Mouse (Mus musculus): ENCODE measurements around the gene Ankfn1. TPM values are rescaled to one million over a fixed set of nuclear protein-coding genes. Genes with fewer than 3 reads are reported as not detected.

Gene Ankfn1
- polyA plus RNA-seq, 1 experiment from 2014 or later, result 2.8 TPM

DNA sequence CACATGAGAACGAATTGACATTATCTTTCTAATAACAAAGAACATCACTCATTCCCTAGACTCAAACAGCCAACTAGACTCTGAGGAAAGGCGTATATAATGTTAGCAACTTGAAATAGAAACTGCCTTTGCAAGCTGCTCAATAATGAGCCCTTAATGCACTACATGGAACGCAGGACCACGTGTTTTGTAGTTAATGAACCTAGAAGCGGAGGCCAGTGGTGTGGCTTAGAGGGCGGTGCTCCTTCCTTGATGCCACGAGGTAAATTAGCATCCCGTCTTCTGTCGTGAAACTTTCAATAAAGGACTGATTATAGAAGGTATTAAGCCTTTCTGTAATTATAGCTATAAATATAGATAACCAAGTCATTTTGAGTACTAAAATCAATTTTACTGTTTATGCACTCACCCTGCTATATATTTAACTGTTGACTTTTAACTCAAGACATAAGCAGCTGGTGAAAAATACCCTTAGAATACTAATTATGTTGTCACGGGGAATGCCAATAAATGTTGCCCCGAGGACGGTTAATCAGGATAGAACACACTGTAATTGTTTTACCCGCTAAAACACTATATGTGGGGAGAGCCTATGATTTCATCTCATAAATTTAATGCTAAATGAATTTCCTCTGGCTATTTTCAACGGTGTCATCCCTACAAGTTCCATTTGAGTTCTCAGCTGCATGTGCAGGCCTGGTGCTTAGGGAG, 112.1 kb downstream of the Ankfn1 start:
- H3K27me3 ChIP-seq (ENCODE audit: poor library complexity, severe bottlenecking), result no peaks in the 10 kb centered on the region
- DNase-seq (ENCODE audit: extremely low spot score, low spot score), result no peak
- no peaks in the 10 kb centered on the region for H3K36me3 ChIP-seq (replicated peaks)
- H3K4me1 ChIP-seq, result no peaks in the 10 kb centered on the region; the same call in 1 of the 2 replicates
- H3K4me3 ChIP-seq, result no peak overlapping the region
- no peaks in the 10 kb centered on the region for H3K9me3 ChIP-seq
- whole genome bisulfite sequencing, result 89% methylated on average over 14 of the region's 14 CpGs
- no peak overlapping the region for H3K27ac ChIP-seq

DNA sequence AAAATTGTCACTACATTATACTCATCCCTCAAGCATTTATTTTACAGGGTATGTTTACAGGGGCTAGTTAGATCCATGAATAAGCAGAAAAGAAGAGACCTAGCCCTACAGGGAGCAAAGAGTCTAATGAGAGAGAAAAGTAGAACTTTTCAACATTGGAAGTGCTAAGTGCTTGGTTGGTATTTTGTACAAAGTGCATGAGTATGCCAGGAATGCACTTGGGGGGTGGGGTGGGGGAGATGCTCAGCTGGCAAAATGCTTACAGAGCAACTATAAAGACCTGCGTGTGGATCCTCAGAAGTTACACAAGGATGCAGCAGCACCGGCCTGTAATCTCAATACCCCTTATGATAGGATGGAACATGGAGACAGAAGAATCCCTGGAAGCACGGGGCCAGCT, 118.4 kb downstream of the Ankfn1 start:
- Histone ChIP-seq H3K9me3 (no peaks in the 10 kb centered on the region), H3K36me3 (replicated peaks) (no peaks in the 10 kb centered on the region), H3K4me1 (no peaks in the 10 kb centered on the region), H3K27ac (no peak overlapping the region), H3K27me3 (ENCODE audit: poor library complexity, severe bottlenecking) (no peaks in the 10 kb centered on the region), H3K4me3 (no peak overlapping the region)
- WGBS, result 91% methylated on average over 3 of the region's 3 CpGs
- no peak for DNase-seq (ENCODE audit: extremely low spot score, low spot score)

DNA sequence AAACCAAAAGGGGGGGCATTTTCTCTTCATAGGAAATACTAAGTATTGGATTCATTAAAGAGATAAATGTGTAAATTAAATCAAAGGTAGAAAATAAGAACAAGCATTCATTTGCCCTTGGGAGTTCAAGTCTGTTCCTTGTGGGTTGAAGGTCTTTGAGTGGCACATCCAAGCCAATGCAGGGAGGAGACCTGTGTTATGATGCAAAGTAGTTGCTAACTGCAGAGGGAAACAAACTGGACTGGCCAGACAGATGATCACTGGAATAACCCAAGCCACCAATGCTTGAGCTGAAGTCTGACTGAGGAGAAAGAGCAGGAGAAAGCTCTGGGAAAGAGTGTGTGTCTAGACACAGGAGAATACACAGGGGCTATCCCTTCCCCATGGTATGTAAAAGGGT, 120.9 kb downstream of the Ankfn1 start:
- no peak overlapping the region for H3K4me3 ChIP-seq
- no peak for DNase-seq (ENCODE audit: extremely low spot score, low spot score)
- H3K27me3 ChIP-seq (ENCODE audit: poor library complexity, severe bottlenecking), result no peaks in the 10 kb centered on the region
- H3K27ac ChIP-seq, result no peak overlapping the region
- no peaks in the 10 kb centered on the region for H3K4me1 ChIP-seq
- no peaks in the 10 kb centered on the region for H3K9me3 ChIP-seq
- H3K36me3 ChIP-seq (replicated peaks), result no peaks in the 10 kb centered on the region

- Histone ChIP-seq H3K27me3 (ENCODE audit: poor library complexity, severe bottlenecking) (no peaks in the 10 kb centered on the region), H3K27ac (0 out of 2 replicates have a peak overlapping the region, but pooled peaks have one; percentile 20), H3K36me3 (replicated peaks) (no peaks in the 10 kb centered on the region), H3K4me1 (peaks cover 16% of the 10 kb centered on the region), H3K4me3 (no peak overlapping the region), H3K9me3 (no peaks in the 10 kb centered on the region)
- 66% methylated on average over 1 of the region's 1 CpGs for WGBS
- DNase-seq (ENCODE audit: extremely low spot score, low spot score), result no peak
Measured at GRCm38 (mm10) chr11:89635740-89636139, 141.7 kb downstream of the Ankfn1 start.

GRCm38 (mm10) chr11:89631315-89631714, 146.1 kb downstream of the Ankfn1 start:
- no peak for DNase-seq (ENCODE audit: extremely low spot score, low spot score)
- 87% methylated on average over 2 of the region's 2 CpGs for WGBS
- peaks cover 21% of the 10 kb centered on the region for H3K4me1 ChIP-seq
- H3K9me3 ChIP-seq, result no peaks in the 10 kb centered on the region
- no peak overlapping the region for H3K4me3 ChIP-seq
- no peaks in the 10 kb centered on the region for H3K36me3 ChIP-seq (replicated peaks)
- peaks cover 33% of the 10 kb centered on the region for H3K27me3 ChIP-seq (ENCODE audit: poor library complexity, severe bottlenecking)
- H3K27ac ChIP-seq, result no peak overlapping the region

GRCm38 (mm10) chr11:89628562-89628961, 148.9 kb downstream of the Ankfn1 start:
- WGBS, result 90% methylated on average over 6 of the region's 6 CpGs
- no peak overlapping the region for H3K27ac ChIP-seq
- H3K4me3 ChIP-seq, result no peak overlapping the region
- peaks cover 27% of the 10 kb centered on the region for H3K4me1 ChIP-seq
- peaks cover 40% of the 10 kb centered on the region for H3K27me3 ChIP-seq (ENCODE audit: poor library complexity, severe bottlenecking)
- no peak for DNase-seq (ENCODE audit: extremely low spot score, low spot score)
- H3K36me3 ChIP-seq (replicated peaks), result no peaks in the 10 kb centered on the region
- H3K9me3 ChIP-seq, result no peaks in the 10 kb centered on the region

DNA sequence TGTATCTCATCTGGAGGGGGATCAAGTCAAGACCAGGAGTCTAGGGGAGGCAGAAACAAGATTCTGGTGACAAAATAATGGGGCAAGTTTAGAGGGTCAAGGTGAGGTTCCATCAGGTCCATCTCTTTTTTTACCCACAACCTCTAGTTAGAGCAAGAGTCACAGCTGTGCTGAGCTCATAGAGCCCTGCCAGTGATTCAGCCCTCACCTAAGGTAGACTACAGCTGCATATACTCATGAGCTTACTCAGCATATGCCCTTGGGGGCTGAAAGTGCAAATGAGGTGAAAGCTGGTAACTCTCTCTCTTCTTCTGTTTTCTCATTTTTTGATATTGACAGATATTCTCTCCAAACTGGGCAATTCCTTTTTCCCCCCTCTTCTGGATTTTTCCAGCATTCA, 150.2 kb downstream of the Ankfn1 start:
- Histone ChIP-seq H3K27me3 (ENCODE audit: poor library complexity, severe bottlenecking) (peaks cover 42% of the 10 kb centered on the region), H3K4me3 (no peak overlapping the region), H3K4me1 (peaks cover 35% of the 10 kb centered on the region), H3K9me3 (no peaks in the 10 kb centered on the region), H3K27ac (no peak overlapping the region), H3K36me3 (replicated peaks) (no peaks in the 10 kb centered on the region)
- no peak for DNase-seq (ENCODE audit: extremely low spot score, low spot score)

GRCm38 (mm10) chr11:89623698-89624445, 153.6 kb downstream of the Ankfn1 start:
- H3K27ac ChIP-seq, result peak overlapping the region; percentile 58
- peaks cover 35% of the 10 kb centered on the region for H3K27me3 ChIP-seq (ENCODE audit: poor library complexity, severe bottlenecking)
- no peaks in the 10 kb centered on the region for H3K36me3 ChIP-seq (replicated peaks)
- H3K4me3 ChIP-seq, result no peak overlapping the region
- no peaks in the 10 kb centered on the region for H3K9me3 ChIP-seq
- DNase-seq (ENCODE audit: extremely low spot score, low spot score), result no peak
- peaks cover 46% of the 10 kb centered on the region for H3K4me1 ChIP-seq
- 59% methylated on average over 13 of the region's 13 CpGs for WGBS

DNA sequence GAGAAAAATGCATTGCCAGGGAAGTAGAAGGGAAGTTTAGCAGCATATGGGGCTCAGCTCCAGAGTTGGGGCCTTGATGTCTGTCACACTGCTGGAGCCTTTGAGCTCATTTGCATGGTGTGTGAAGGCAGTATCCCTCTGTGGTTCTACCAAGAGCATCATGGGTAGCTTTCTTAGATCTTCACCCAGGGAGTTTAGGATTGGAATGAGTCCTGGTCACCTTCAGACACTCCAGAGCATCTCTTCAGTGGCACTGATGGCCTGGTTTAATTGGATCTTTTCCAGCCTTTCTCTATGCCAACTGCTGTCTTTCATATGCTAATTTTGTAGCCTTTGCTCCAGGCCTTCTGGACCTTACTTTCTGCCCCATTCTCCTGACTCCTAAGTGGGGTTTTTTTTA, 157.5 kb downstream of the Ankfn1 start:
- DNase-seq (ENCODE audit: extremely low spot score, low spot score), result no peak
- Histone ChIP-seq H3K4me1 (peaks cover 32% of the 10 kb centered on the region), H3K36me3 (replicated peaks) (no peaks in the 10 kb centered on the region), H3K27ac (no peak overlapping the region), H3K4me3 (no peak overlapping the region), H3K9me3 (no peaks in the 10 kb centered on the region), H3K27me3 (ENCODE audit: poor library complexity, severe bottlenecking) (peaks cover 13% of the 10 kb centered on the region)

GRCm38 (mm10) chr11:89615806-89616205, 161.6 kb downstream of the Ankfn1 start:
- 90% methylated on average over 2 of the region's 2 CpGs for WGBS
- no peaks in the 10 kb centered on the region for H3K36me3 ChIP-seq (replicated peaks)

GRCm38 (mm10) chr11:89611596-89611995, 165.9 kb downstream of the Ankfn1 start:
- WGBS, result 64% methylated on average over 3 of the region's 3 CpGs
- no peak for DNase-seq (ENCODE audit: extremely low spot score, low spot score)

More at GRCm38 (mm10) chr11:89615806-89616205, 161.6 kb downstream of the Ankfn1 start:
- Histone ChIP-seq H3K27ac (no peak overlapping the region), H3K9me3 (no peaks in the 10 kb centered on the region), H3K27me3 (ENCODE audit: poor library complexity, severe bottlenecking) (no peaks in the 10 kb centered on the region), H3K4me3 (no peak overlapping the region), H3K4me1 (peaks cover 19% of the 10 kb centered on the region)
- DNase-seq (ENCODE audit: extremely low spot score, low spot score), result no peak

DNA sequence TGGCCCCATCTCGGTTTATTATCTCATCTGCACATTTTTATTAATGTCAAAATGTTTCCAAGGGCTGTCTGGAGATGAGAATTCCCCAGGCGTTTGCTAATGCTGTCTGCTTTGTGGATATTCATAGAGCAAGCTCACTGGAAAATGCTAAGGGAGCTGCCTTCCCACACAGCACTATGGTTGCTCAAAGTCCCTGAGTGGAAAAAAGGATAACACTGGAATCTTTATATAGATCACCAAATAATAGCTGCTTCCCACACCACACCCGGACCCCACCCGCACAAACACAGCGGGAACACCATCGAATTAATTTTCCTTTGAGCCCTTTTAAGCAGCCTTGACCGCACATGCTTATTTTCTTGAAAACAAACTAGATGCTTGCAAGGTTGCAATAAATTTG, 169.4 kb downstream of the Ankfn1 start:
- H3K4me1 ChIP-seq, result peaks cover 21% of the 10 kb centered on the region
- no peak overlapping the region for H3K4me3 ChIP-seq
- no peaks in the 10 kb centered on the region for H3K36me3 ChIP-seq (replicated peaks)
- H3K27me3 ChIP-seq (ENCODE audit: poor library complexity, severe bottlenecking), result peaks cover 6% of the 10 kb centered on the region; the same call in 1 of the 2 replicates
- WGBS, result 83% methylated on average over 7 of the region's 7 CpGs
- no peak for DNase-seq (ENCODE audit: extremely low spot score, low spot score)
- H3K9me3 ChIP-seq, result no peaks in the 10 kb centered on the region
- H3K27ac ChIP-seq, result no peak overlapping the region

More at GRCm38 (mm10) chr11:89611596-89611995, 165.9 kb downstream of the Ankfn1 start:
- no peaks in the 10 kb centered on the region for H3K9me3 ChIP-seq
- H3K36me3 ChIP-seq (replicated peaks), result no peaks in the 10 kb centered on the region
- H3K27me3 ChIP-seq (ENCODE audit: poor library complexity, severe bottlenecking), result peaks cover 6% of the 10 kb centered on the region; the same call in 1 of the 2 replicates
- 0 out of 2 replicates have a peak overlapping the region, but pooled peaks have one; percentile 5 for H3K27ac ChIP-seq
- H3K4me3 ChIP-seq, result no peak overlapping the region
- H3K4me1 ChIP-seq, result peaks cover 21% of the 10 kb centered on the region

DNA sequence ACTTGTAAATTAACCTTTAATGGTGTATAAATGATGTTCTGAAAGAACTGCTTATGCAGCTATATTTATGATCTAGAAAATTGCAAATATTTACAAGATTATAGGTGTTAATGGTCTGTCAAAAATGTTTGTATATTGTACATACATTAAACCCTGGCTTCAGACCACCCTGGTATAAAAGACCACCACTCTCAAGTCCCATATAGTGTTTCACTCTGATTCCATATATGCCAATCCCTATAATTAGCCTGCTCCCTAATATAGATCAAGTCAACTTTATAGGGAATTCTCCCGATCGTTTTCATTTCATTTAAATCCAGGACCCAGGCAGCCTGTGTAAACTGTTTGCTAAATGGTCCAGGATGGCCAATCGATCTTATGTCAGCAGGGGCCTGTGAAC, 170.2 kb downstream of the Ankfn1 start:
- no peak for DNase-seq (ENCODE audit: extremely low spot score, low spot score)
- Histone ChIP-seq H3K27ac (no peak overlapping the region), H3K4me1 (peaks cover 21% of the 10 kb centered on the region), H3K9me3 (no peaks in the 10 kb centered on the region), H3K36me3 (replicated peaks) (no peaks in the 10 kb centered on the region), H3K27me3 (ENCODE audit: poor library complexity, severe bottlenecking) (peaks cover 6% of the 10 kb centered on the region; the same call in 1 of the 2 replicates), H3K4me3 (no peak overlapping the region)
- WGBS, result 78% methylated on average over 3 of the region's 3 CpGs

Data from forebrain, embryonic 10.5 days (tissue).